Mouse (Mus musculus) heart, embryonic 13.5 days (tissue): ENCODE measurements around the gene Zfp346. TPM values are rescaled to one million over a fixed set of nuclear protein-coding genes. Genes with fewer than 3 reads are reported as not detected.

Experiments used
- ATAC-seq: fragments of 200-750 bp; cut with Nextera tagmentation; 2 replicates; pipeline ENCODE4 v1.8.0; 2017; ENCODE audit warnings: moderate TSS enrichment; ENCODE audit not compliant: insufficient number of reproducible peaks, low FRiP score, low TSS enrichment; ENCODE audit errors: extremely low read depth
- H3K27ac ChIP-seq: fragments of 300-500 bp; sonication (generic); replicated peaks from 2 replicates; pipeline ENCODE4 v1.5.1; 2015; ENCODE audit warnings: moderate library complexity, mild to moderate bottlenecking, inconsistent platforms
- H3K27me3 ChIP-seq: fragments of 300-500 bp; sonication (generic); replicated peaks from 2 replicates; pipeline ENCODE4 v1.6.1; 2015; ENCODE audit warnings: mild to moderate bottlenecking, inconsistent platforms
- H3K36me3 ChIP-seq: fragments of 300-500 bp; sonication (generic); 2 replicates; pipeline ENCODE4 v1.6.1; 2015; ENCODE audit warnings: mild to moderate bottlenecking, inconsistent platforms
- H3K4me1 ChIP-seq: fragments of 300-500 bp; sonication (generic); 2 replicates; pipeline ENCODE4 v1.6.1; 2015; ENCODE audit warnings: inconsistent platforms
- H3K4me2 ChIP-seq: fragments of 300-500 bp; sonication (generic); 2 replicates; pipeline ENCODE4 v1.6.1; 2015; ENCODE audit warnings: inconsistent platforms, mild to moderate bottlenecking, moderate library complexity
- H3K4me3 ChIP-seq: fragments of 300-500 bp; sonication (generic); 2 replicates; pipeline ENCODE4 v1.5.1; 2015; ENCODE audit warnings: moderate library complexity, mild to moderate bottlenecking, inconsistent platforms
- H3K9ac ChIP-seq: fragments of 300-500 bp; sonication (generic); 2 replicates; pipeline ENCODE4 v1.6.1; 2015; ENCODE audit warnings: inconsistent platforms, mild to moderate bottlenecking, moderate library complexity
- H3K9me3 ChIP-seq: fragments of 300-500 bp; sonication (generic); 2 replicates; pipeline ENCODE4 v1.6.1; 2016; ENCODE audit warnings: inconsistent platforms
- WGBS: fragments of 180-500 bp; shearing (Covaris S2); methylation state at CpG from one replicate; pipeline ENCODE4 v1.1.7; 2015; ENCODE audit warnings: mixed read lengths; 5-methylcytosine and 5-hydroxymethylcytosine counted together
- polyA plus RNA-seq: library from polyadenylated mRNA; unstranded; fragments of >200 nt; fragmentation: Nextera tagmentation; extraction: Ambion mirVana; gene quantifications from 2 replicates; pipeline ENCODE4 v1.2.1, GENCODE M21; 2015

The Zfp346 gene
- polyA plus RNA-seq, 1 experiment from 2014 or later, result 16.1 TPM

GRCm38 (mm10) chr13:55153951-55154350 lies 48.8 kb downstream of the Zfp346 start:
- Histone ChIP-seq H3K27ac (no peak overlapping the region), H3K4me2 (no peak overlapping the region), H3K27me3 (peaks cover 59% of the 10 kb centered on the region), H3K36me3 (no peaks in the 10 kb centered on the region), H3K9ac (no peak overlapping the region), H3K4me3 (no peak overlapping the region), H3K4me1 (peaks cover 11% of the 10 kb centered on the region), H3K9me3 (no peaks in the 10 kb centered on the region)
- WGBS, result 75% methylated on average over 5 of the region's 5 CpGs
- ATAC-seq, result no peak

DNA sequence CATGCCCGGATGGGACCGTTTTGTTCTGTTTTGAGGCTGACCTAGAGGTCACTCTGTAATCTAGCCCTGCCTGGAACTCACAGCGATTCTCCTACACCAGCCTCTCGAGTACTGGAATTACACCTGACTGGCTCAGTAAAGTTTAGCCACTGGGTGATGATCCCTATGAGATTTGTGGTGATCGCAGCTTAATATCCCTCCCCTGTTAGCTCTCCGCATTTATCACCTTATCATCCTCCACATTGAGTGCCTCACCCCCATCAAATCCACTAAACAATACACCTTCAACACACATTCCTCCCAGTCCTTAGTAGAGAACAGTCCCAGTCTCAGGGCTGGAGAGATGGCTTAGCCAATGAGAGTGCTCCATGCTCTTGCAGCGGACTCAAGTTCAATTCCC lies 57.3 kb downstream of the Zfp346 start:
- no peaks in the 10 kb centered on the region for H3K36me3 ChIP-seq
- H3K9me3 ChIP-seq, result no peaks in the 10 kb centered on the region
- no peak overlapping the region for H3K4me2 ChIP-seq
- no peaks in the 10 kb centered on the region for H3K27me3 ChIP-seq
- no peak overlapping the region for H3K4me3 ChIP-seq
- WGBS, result 45% methylated on average over 7 of the region's 7 CpGs
- no peak overlapping the region for H3K9ac ChIP-seq
- no peak for ATAC-seq
- no peak overlapping the region for H3K27ac ChIP-seq
- H3K4me1 ChIP-seq, result no peaks in the 10 kb centered on the region

DNA sequence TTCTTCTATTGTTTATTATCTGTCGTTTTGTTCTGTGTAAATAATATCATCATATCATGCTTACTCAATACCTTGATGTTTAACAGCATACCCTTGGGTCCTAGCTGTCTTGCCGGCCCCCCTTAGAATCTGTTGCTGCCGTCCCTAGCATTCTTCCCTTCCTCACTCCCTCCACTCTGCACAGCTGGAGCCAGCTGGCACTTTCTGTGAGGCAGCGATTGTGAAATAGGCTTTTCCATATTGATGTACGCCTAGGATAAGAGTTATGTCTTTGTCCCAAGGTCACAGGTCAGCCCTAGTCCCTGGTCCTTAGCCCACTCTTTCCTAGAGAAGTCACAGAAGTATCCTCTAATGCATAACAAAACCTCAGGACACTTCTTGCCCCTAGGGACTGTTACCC lies 58.4 kb downstream of the Zfp346 start:
- Histone ChIP-seq H3K4me1 (no peaks in the 10 kb centered on the region), H3K36me3 (no peaks in the 10 kb centered on the region), H3K4me3 (no peak overlapping the region), H3K27me3 (no peaks in the 10 kb centered on the region), H3K9ac (no peak overlapping the region), H3K27ac (no peak overlapping the region), H3K4me2 (no peak overlapping the region), H3K9me3 (no peaks in the 10 kb centered on the region)
- WGBS, result 61% methylated on average over 5 of the region's 5 CpGs
- ATAC-seq, result no peak

DNA sequence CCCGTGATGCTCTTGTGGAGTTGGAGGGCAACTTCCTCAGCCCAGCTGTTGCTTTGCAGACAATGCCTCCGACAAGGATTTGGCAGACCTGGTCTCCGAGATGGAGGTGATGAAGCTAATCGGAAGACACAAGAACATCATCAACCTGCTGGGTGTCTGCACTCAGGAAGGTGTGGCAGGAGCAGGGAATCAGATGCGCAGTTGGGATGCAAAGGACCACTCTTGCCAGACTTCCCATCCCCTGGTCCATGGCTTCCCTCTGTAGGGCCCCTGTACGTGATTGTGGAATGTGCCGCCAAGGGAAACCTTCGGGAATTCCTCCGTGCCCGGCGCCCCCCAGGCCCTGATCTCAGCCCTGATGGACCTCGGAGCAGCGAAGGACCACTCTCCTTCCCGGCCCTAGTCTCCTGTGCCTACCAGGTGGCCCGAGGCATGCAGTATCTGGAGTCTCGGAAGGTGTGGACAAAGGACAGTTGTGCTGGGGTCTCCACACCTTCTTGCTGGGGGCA lies 60.8 kb downstream of the Zfp346 start:
- ATAC-seq, result no peak

GRCm38 (mm10) chr13:55166806-55167725 lies 62.0 kb downstream of the Zfp346 start:
- H3K9ac ChIP-seq, result no peak overlapping the region
- WGBS, result 82% methylated on average over 32 of the region's 32 CpGs
- peaks cover 12% of the 10 kb centered on the region for H3K4me1 ChIP-seq

More for the DNA sequence above, 60.8 kb downstream of the Zfp346 start:
- no peaks in the 10 kb centered on the region for H3K36me3 ChIP-seq
- H3K27ac ChIP-seq, result no peak overlapping the region
- H3K9ac ChIP-seq, result no peak overlapping the region
- no peak overlapping the region for H3K4me3 ChIP-seq
- H3K4me2 ChIP-seq, result no peak overlapping the region
- no peaks in the 10 kb centered on the region; the same call in 1 of the 2 replicates for H3K4me1 ChIP-seq
- WGBS, result 77% methylated on average over 16 of the region's 16 CpGs
- H3K27me3 ChIP-seq, result no peaks in the 10 kb centered on the region
- H3K9me3 ChIP-seq, result no peaks in the 10 kb centered on the region

DNA sequence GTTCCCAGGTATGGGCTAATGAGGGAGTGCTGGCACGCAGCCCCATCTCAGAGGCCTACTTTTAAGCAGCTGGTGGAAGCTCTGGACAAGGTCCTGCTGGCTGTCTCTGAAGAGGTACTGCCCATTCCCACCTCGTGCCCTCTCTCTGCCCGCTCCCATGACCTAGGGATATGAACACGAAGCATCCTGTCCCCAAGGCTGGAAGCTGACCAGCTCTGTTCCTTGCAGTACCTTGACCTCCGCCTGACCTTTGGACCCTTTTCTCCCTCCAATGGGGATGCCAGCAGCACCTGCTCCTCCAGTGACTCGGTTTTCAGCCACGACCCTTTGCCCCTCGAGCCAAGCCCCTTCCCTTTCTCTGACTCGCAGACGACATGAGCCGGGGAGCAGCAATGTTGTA lies 62.7 kb downstream of the Zfp346 start:
- Histone ChIP-seq H3K27ac (no peak overlapping the region), H3K4me3 (no peak overlapping the region)
- WGBS, result 81% methylated on average over 11 of the region's 11 CpGs

More at GRCm38 (mm10) chr13:55166806-55167725, 62.0 kb downstream of the Zfp346 start:
- no peak overlapping the region for H3K4me2 ChIP-seq
- no peak overlapping the region for H3K4me3 ChIP-seq
- no peak for ATAC-seq
- H3K36me3 ChIP-seq, result no peaks in the 10 kb centered on the region
- H3K27ac ChIP-seq, result no peak overlapping the region
- no peaks in the 10 kb centered on the region for H3K27me3 ChIP-seq
- no peaks in the 10 kb centered on the region for H3K9me3 ChIP-seq

DNA sequence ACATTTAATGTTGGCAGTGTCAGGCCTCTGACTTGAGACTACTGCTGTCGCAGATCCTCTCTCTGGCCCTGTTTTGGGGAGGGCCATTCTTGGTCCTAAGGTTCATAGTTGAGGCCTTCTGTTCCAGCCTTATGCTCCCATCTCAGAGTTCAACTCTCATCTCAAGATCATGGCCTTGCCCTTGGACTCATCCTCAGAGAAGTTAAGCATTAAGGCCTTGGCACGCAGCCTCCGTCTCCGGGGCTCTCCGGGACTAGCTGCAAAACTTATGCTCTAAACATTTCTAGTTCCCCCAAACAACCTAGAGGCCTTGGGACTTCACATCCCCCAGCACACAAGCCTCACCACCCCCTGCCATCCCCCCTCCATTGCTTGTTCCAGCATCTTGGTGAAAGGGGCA lies 63.1 kb downstream of the Zfp346 start:
- no peaks in the 10 kb centered on the region for H3K9me3 ChIP-seq
- ATAC-seq, result no peak
- H3K27ac ChIP-seq, result no peak overlapping the region

More for the DNA sequence above, 62.7 kb downstream of the Zfp346 start:
- no peak for ATAC-seq
- Histone ChIP-seq H3K9ac (no peak overlapping the region), H3K36me3 (no peaks in the 10 kb centered on the region), H3K27me3 (no peaks in the 10 kb centered on the region), H3K9me3 (no peaks in the 10 kb centered on the region), H3K4me2 (no peak overlapping the region), H3K4me1 (peaks cover 18% of the 10 kb centered on the region)

DNA sequence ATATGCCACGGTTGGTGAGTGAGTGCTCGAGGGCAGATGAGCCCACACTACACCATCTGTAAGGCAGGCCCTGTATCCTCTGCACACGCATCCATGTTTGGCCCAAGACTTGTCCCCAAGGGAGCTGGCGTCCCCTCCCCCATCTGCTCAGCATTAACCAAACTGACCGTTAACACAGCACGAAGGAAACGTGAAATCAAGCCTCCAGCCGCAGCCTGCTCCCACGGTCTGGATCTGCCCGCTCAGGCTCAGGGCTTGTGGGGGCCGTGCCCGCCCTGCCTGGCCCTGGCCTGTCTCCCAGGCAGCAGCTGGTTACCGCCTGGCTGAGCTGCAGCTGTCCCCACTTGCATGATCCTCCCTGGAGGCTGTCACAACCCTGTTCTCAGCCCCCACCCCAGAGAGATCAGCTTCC lies 63.9 kb downstream of the Zfp346 start:
- H3K4me1 ChIP-seq, result peaks cover 18% of the 10 kb centered on the region
- ATAC-seq, result no peak
- no peak overlapping the region for H3K4me3 ChIP-seq
- no peaks in the 10 kb centered on the region for H3K9me3 ChIP-seq
- H3K36me3 ChIP-seq, result no peaks in the 10 kb centered on the region
- no peak overlapping the region; the same call in 1 of the 2 replicates for H3K27ac ChIP-seq
- WGBS, result 69% methylated on average over 13 of the region's 13 CpGs
- no peaks in the 10 kb centered on the region for H3K27me3 ChIP-seq
- H3K4me2 ChIP-seq, result no peak overlapping the region
- H3K9ac ChIP-seq, result no peak overlapping the region

More for the DNA sequence above, 63.1 kb downstream of the Zfp346 start:
- H3K4me2 ChIP-seq, result no peak overlapping the region
- no peaks in the 10 kb centered on the region for H3K27me3 ChIP-seq
- H3K9ac ChIP-seq, result no peak overlapping the region
- peaks cover 18% of the 10 kb centered on the region for H3K4me1 ChIP-seq
- WGBS, result 89% methylated on average over 5 of the region's 5 CpGs
- no peak overlapping the region for H3K4me3 ChIP-seq
- no peaks in the 10 kb centered on the region for H3K36me3 ChIP-seq

GRCm38 (mm10) chr13:55171517-55172335 lies 66.6 kb downstream of the Zfp346 start:
- H3K4me3 ChIP-seq, result peak overlapping the region; percentile 35
- no peaks in the 10 kb centered on the region for H3K36me3 ChIP-seq
- peak overlapping the region; percentile 65 for H3K4me2 ChIP-seq
- peaks cover 18% of the 10 kb centered on the region for H3K4me1 ChIP-seq
- 13% methylated on average over 26 of the region's 26 CpGs for WGBS
- peak; percentile 21; the same call in 1 of the 2 replicates for ATAC-seq
- no peaks in the 10 kb centered on the region for H3K27me3 ChIP-seq
- peak overlapping the region; percentile 67 for H3K9ac ChIP-seq
- no peaks in the 10 kb centered on the region for H3K9me3 ChIP-seq
- H3K27ac ChIP-seq, result peak overlapping the region; percentile 13; the same call in 1 of the 2 replicates

DNA sequence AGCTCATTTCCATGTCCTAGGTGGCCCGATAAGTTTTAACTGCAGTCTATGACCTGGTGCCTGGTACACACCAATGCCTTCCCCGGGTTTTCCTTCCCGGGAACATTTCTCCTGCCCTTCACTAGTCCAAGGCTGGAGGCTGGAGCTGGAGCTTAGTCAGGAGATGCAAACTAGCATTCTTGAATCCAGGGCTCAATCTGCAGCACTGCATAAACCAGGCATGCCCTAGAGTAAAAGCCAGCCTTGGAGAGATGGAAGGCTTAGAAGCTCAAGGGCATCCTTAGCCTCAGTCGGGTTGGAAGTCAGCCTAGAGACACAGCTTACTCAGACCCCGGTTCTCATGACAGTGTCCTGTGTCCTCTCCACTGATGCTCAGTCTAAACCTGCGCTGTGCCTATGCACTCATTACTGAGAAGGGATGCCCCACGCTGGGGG lies 67.2 kb downstream of the Zfp346 start:
- H3K27ac ChIP-seq, result no peak overlapping the region
- peaks cover 18% of the 10 kb centered on the region for H3K4me1 ChIP-seq
- peak overlapping the region; percentile 65 for H3K4me2 ChIP-seq
- WGBS, result 44% methylated on average over 7 of the region's 7 CpGs
- 0 out of 2 replicates have a peak overlapping the region, but pooled peaks have one; percentile 67 for H3K9ac ChIP-seq
- no peaks in the 10 kb centered on the region for H3K36me3 ChIP-seq
- no peaks in the 10 kb centered on the region for H3K27me3 ChIP-seq
- no peaks in the 10 kb centered on the region for H3K9me3 ChIP-seq
- H3K4me3 ChIP-seq, result peak overlapping the region; percentile 35
- no peak for ATAC-seq

GRCm38 (mm10) chr13:55174347-55174746 lies 69.2 kb downstream of the Zfp346 start:
- H3K4me2 ChIP-seq, result no peak overlapping the region
- no peak for ATAC-seq
- no peaks in the 10 kb centered on the region for H3K9me3 ChIP-seq
- no peak overlapping the region for H3K27ac ChIP-seq
- WGBS, result 72% methylated on average over 11 of the region's 11 CpGs
- H3K4me3 ChIP-seq, result no peak overlapping the region
- H3K4me1 ChIP-seq, result peaks cover 18% of the 10 kb centered on the region
- no peak overlapping the region for H3K9ac ChIP-seq
- no peaks in the 10 kb centered on the region for H3K27me3 ChIP-seq
- no peaks in the 10 kb centered on the region for H3K36me3 ChIP-seq
